Comparison of ENCODE assay signal across 23 mouse cellular contexts in genomic region chr12:39831079-39831478, GRCm38 (mm10).
"Had no signal": no experiment of that assay in that cellular context is flagged by ENCODE, and none has a peak within 500 bp of the region (broad histone marks: within the 10 kb centered on the region; RNA-seq: fewer than 3 reads in every experiment).

No protein-coding gene starts in this region.

- H3K4me2 ChIP-seq: limb, embryonic 12.5 days; limb, embryonic 15.5 days; liver, embryonic 11.5 days; lung, embryonic 14.5 days; midbrain, embryonic 13.5 days; neural tube, embryonic 13.5 days; stomach, embryonic 15.5 days had no signal

- H3K4me1 ChIP-seq: limb, embryonic 12.5 days; limb, embryonic 15.5 days; megakaryocyte, embryonic 14.5 days; midbrain, embryonic 10.5 days; midbrain, embryonic 13.5 days; neural tube, embryonic 13.5 days; stomach, embryonic 15.5 days had no signal

- H3K27ac ChIP-seq: limb, embryonic 12.5 days; limb, embryonic 15.5 days; liver, embryonic 14.5 days; midbrain, embryonic 10.5 days; midbrain, embryonic 13.5 days; neural tube, embryonic 13.5 days; stomach, embryonic 15.5 days had no signal

- H3K4me3 ChIP-seq: limb, embryonic 12.5 days; limb, embryonic 15.5 days; megakaryocyte, embryonic 14.5 days; midbrain, embryonic 10.5 days; midbrain, embryonic 13.5 days; myocyte; neural tube, embryonic 13.5 days; stomach, embryonic 15.5 days had no signal

- H3K36me3 ChIP-seq: limb, embryonic 12.5 days; limb, embryonic 15.5 days; midbrain, embryonic 10.5 days; midbrain, embryonic 13.5 days; neural tube, embryonic 13.5 days; stomach, embryonic 15.5 days had no signal

- DNase-seq: kidney, adult 11 months; kidney, adult 9 months; kidney, postnatal 14 days; kidney, postnatal 4 days; left cerebral cortex, postnatal 4 days; liver, postnatal 0 days; lung, embryonic 14.5 days; lung, postnatal 36 days; right cerebral cortex, adult 18-20 months; right cerebral cortex, postnatal 14 days; spleen, adult 18-20 months; thymus, postnatal 25 days had no signal

- H3K9me3 ChIP-seq: limb, embryonic 15.5 days; megakaryocyte, embryonic 14.5 days; midbrain, embryonic 10.5 days; midbrain, embryonic 13.5 days; neural tube, embryonic 13.5 days; stomach, embryonic 15.5 days had no signal

- H3K27me3 ChIP-seq: limb, embryonic 12.5 days; limb, embryonic 15.5 days; megakaryocyte, embryonic 14.5 days; midbrain, embryonic 13.5 days; neural tube, embryonic 13.5 days; stomach, embryonic 15.5 days had no signal

- ATAC-seq: liver, postnatal 0 days; lung, postnatal 0 days; midbrain, embryonic 13.5 days had no signal

- H3K9ac ChIP-seq: limb, embryonic 12.5 days; limb, embryonic 15.5 days; liver, embryonic 14.5 days; liver, postnatal 0 days; lung, embryonic 14.5 days; midbrain, embryonic 13.5 days; neural tube, embryonic 13.5 days; stomach, embryonic 15.5 days had no signal
